ENCODE assay signal across 9 mouse cellular contexts in the genomic region with DNA sequence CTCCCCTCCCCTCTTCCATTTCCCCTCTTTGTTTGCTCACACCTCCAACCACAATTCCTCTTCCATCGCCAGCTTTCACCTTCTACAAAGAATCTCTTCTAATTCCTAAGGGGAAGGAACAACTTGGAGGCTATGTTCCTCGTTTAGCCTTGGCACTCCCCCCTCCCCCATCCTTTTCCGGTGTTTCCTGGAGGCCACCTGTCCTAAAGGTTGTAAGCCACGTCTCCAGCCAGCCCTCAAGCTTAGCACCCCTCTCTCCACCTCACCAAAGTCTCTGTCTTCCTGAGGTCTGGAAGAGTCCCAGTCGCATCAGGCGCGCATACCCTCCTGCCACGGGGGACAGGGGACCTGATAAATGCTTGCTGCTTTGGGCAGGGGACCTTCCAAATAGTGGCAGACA. TPM values are rescaled to one million over a fixed set of nuclear protein-coding genes. Genes with fewer than 3 reads are reported as not detected.
DNase-seq lines count a peak whose midpoint lies in the region; ATAC-seq lines count a peak whose summit lies in the region.
"Had no signal": no experiment of that assay in that cellular context is flagged by ENCODE, and none has a peak within 500 bp of the region (broad histone marks: within the 10 kb centered on the region; RNA-seq: fewer than 3 reads in every experiment).

No protein-coding gene starts in this region.

- H3K36me3 ChIP-seq in heart, embryonic 12.5 days: no peaks in the 10 kb centered on the region
- no peaks in the 10 kb centered on the region for H3K36me3 ChIP-seq in limb, embryonic 10.5 days
- H3K36me3 ChIP-seq in stomach, embryonic 15.5 days: no peaks in the 10 kb centered on the region

- intact Hi-C loops in heart, postnatal 36 days (cut with DNase I): loop anchor here (10.0 kb wide), 1 partner anchor 180 kb away; no protein-coding TSS in a partner anchor

- H3K4me3 ChIP-seq in heart, embryonic 12.5 days: peak overlapping the region; percentile 60
- H3K4me3 ChIP-seq in limb, embryonic 10.5 days: peak overlapping the region; percentile 67
- H3K4me3 ChIP-seq in stomach, embryonic 15.5 days (replicated peaks): peak overlapping the region; percentile 50

- no peak for DNase-seq in heart, postnatal 36 days
- peak; percentile 28 for DNase-seq in retina, postnatal 1 day
- DNase-seq in retina, embryonic 14.5 days (ENCODE audit: low spot score): no peak
- no peak for DNase-seq in limb, embryonic 10.5 days (ENCODE audit: low spot score)
- DNase-seq in ovary, postnatal 10 days (ENCODE audit: low spot score): no peak
- DNase-seq in adrenal gland, postnatal 36 days: no peak
- DNase-seq: adrenal gland, adult 2 months had no signal

- H3K27me3 ChIP-seq in heart, embryonic 12.5 days (replicated peaks): peaks cover 65% of the 10 kb centered on the region
- peaks cover 66% of the 10 kb centered on the region for H3K27me3 ChIP-seq in limb, embryonic 10.5 days (ENCODE audit: low read depth, poor library complexity, severe bottlenecking)
- peaks cover 41% of the 10 kb centered on the region for H3K27me3 ChIP-seq in stomach, embryonic 15.5 days (replicated peaks)

- H3K9ac ChIP-seq in heart, embryonic 12.5 days: peak overlapping the region; percentile 65; the same call in 1 of the 2 replicates
- no peak overlapping the region for H3K9ac ChIP-seq in stomach, embryonic 15.5 days

- no peaks in the 10 kb centered on the region for H3K9me3 ChIP-seq in heart, embryonic 12.5 days (replicated peaks)
- H3K9me3 ChIP-seq in limb, embryonic 10.5 days (replicated peaks): no peaks in the 10 kb centered on the region
- no peaks in the 10 kb centered on the region for H3K9me3 ChIP-seq in stomach, embryonic 15.5 days

- H3K4me1 ChIP-seq in heart, embryonic 12.5 days (replicated peaks): peaks cover 24% of the 10 kb centered on the region
- peaks cover 48% of the 10 kb centered on the region for H3K4me1 ChIP-seq in limb, embryonic 10.5 days
- H3K4me1 ChIP-seq in stomach, embryonic 15.5 days: 0 out of 2 replicates have a peak, but pooled peaks cover 7% of the 10 kb centered on the region

- WGBS in heart, embryonic 12.5 days: 1% methylated on average over 8 of the region's 8 CpGs
- 2% methylated on average over 8 of the region's 8 CpGs for WGBS in limb, embryonic 10.5 days
- 3% methylated on average over 8 of the region's 8 CpGs for WGBS in stomach, embryonic 15.5 days

- H3K4me2 ChIP-seq in heart, embryonic 12.5 days: peak overlapping the region; percentile 100
- peak overlapping the region; percentile 94 for H3K4me2 ChIP-seq in stomach, embryonic 15.5 days

- H3K27ac ChIP-seq in heart, embryonic 12.5 days (ENCODE audit: poor library complexity, severe bottlenecking): no peak overlapping the region
- H3K27ac ChIP-seq in limb, embryonic 10.5 days: no peak overlapping the region
- H3K27ac ChIP-seq in stomach, embryonic 15.5 days: no peak overlapping the region

- ATAC-seq in heart, embryonic 12.5 days (ENCODE audit: insufficient number of reproducible peaks, low FRiP score): no peak
- no peak for ATAC-seq in stomach, embryonic 15.5 days (ENCODE audit: insufficient read depth, low FRiP score, low read depth)

RNA-seq across cellular contexts. Expression of a gene that starts 1.3 kb away (rescaled TPM):
- polyA plus RNA-seq in heart, embryonic 12.5 days (2016; fragmentation: Nextera tagmentation; extraction: Ambion mirVana): 0.46 TPM in 2 replicates
- not detected for total RNA-seq in heart, postnatal 36 days (2021)
- 0.29 and 0.46 TPM in 2 replicates for polyA plus RNA-seq in limb, embryonic 10.5 days (2016; fragmentation: Nextera tagmentation; extraction: Ambion mirVana)
- polyA plus RNA-seq in stomach, embryonic 15.5 days (2015; fragmentation: Nextera tagmentation; extraction: Ambion mirVana): 0.90 and 0.94 TPM in 2 replicates
- total RNA-seq in adrenal gland, postnatal 36 days (2021): not detected
- total RNA-seq: adrenal gland, adult 2 months had no signal
- polyA plus RNA-seq: adrenal gland, adult 2 months had no signal
